Mouse (Mus musculus) C2C12 (cell line): Measurements from ENCODE around the gene Dock2.

Experiments used
- CTCF ChIP-seq: IDR thresholded peaks from one replicate; pipeline ENCODE4 v1.5.1; 2011; ENCODE audit not compliant: control insufficient read depth, insufficient read depth, insufficient read length
- MAX ChIP-seq: IDR thresholded peaks from one replicate; pipeline ENCODE4 v1.6.1; 2011; ENCODE audit warnings: mild to moderate bottlenecking, control low read depth
- MYOD1 ChIP-seq: IDR thresholded peaks from one replicate; pipeline ENCODE4 v1.6.1; 2011; ENCODE audit warnings: low read depth; ENCODE audit not compliant: control insufficient read depth, insufficient read length
- USF1 ChIP-seq: IDR thresholded peaks from one replicate; pipeline ENCODE4 v1.6.1; 2011; ENCODE audit warnings: low read depth, mild to moderate bottlenecking, control low read depth, moderate library complexity

DNA sequence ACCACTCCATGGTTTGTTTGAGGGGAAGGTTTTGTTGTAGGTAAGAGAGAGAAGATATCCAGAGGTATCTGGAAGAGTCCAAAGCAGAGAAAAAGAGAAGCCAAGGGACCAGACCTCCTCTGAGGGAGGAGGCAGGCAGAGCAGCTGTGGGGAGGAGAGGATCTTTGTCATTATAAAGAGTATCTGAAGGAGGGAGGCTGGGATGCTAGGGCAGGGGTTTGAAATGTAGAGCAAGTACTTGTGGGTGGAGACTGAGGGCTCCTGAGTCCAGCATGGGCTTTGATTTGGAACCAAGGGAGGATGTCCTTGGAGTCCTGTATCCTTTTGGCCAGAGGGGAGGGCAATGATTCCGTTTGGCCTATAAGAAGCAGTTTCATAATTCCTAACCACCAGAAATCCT lies 346.2 kb downstream of the Dock2 start:
- no peak for TF ChIP-seq MAX
- no peak for TF ChIP-seq MYOD1
- TF ChIP-seq CTCF = no peak
- TF ChIP-seq USF1 = no peak
